Mouse (Mus musculus) liver, postnatal 0 days (tissue): ENCODE measurements around the gene Lyg1. TPM values are rescaled to one million over a fixed set of nuclear protein-coding genes. Genes with fewer than 3 reads are reported as not detected.

Experiments
- ATAC-seq: fragments of 200-750 bp; cut with Nextera tagmentation; 2 replicates; pipeline ENCODE4 v1.8.0; 2017; ENCODE audit warnings: mild to moderate bottlenecking, moderate library complexity
- DNase-seq: peaks from one replicate; pipeline ENCODE4 v3.0.0-alpha.2; 2016
- H3K27ac ChIP-seq: fragments of 300-500 bp; sonication (generic); 2 replicates; pipeline ENCODE4 v1.5.1; 2014; ENCODE audit warnings: antibody characterized with exemption, moderate library complexity, mild to moderate bottlenecking, low read depth
- H3K27me3 ChIP-seq: fragments of 300-500 bp; sonication (generic); 2 replicates; pipeline ENCODE4 v1.6.1; 2014; ENCODE audit warnings: low read length, control low read depth, mixed read lengths; ENCODE audit not compliant: insufficient read depth
- H3K36me3 ChIP-seq: fragments of 300-500 bp; sonication (generic); replicated peaks from 2 replicates; pipeline ENCODE4 v1.6.1; 2014; ENCODE audit warnings: mild to moderate bottlenecking, control low read depth, low read length, moderate library complexity, mixed read lengths; ENCODE audit not compliant: insufficient read depth
- H3K4me1 ChIP-seq: fragments of 300-500 bp; sonication (generic); 2 replicates; pipeline ENCODE4 v1.6.1; 2014; ENCODE audit warnings: antibody characterized with exemption, mild to moderate bottlenecking, control low read depth; ENCODE audit not compliant: insufficient read depth
- H3K4me2 ChIP-seq: fragments of 300-500 bp; sonication (generic); 2 replicates; pipeline ENCODE4 v1.6.1; 2014; ENCODE audit warnings: low read depth, mild to moderate bottlenecking, low read length, moderate library complexity, mixed read lengths
- H3K4me3 ChIP-seq: fragments of 300-500 bp; sonication (generic); 2 replicates; pipeline ENCODE4 v1.5.1; 2014; ENCODE audit warnings: low read depth, low read length
- H3K9ac ChIP-seq: fragments of 300-500 bp; sonication (generic); replicated peaks from 2 replicates; pipeline ENCODE4 v1.6.1; 2014; ENCODE audit warnings: mild to moderate bottlenecking, moderate library complexity
- H3K9me3 ChIP-seq: fragments of 300-500 bp; sonication (generic); 2 replicates; pipeline ENCODE4 v1.6.1; 2016; ENCODE audit warnings: mild to moderate bottlenecking, control low read depth, low read length, mixed read lengths
- CTCF ChIP-seq: sonication (generic); IDR thresholded peaks from 2 replicates; pipeline ENCODE4 v1.5.1; 2016; ENCODE audit warnings: antibody characterized with exemption, low read depth
- EP300 ChIP-seq: IDR thresholded peaks from 2 replicates; pipeline ENCODE4 v1.6.1; 2016; ENCODE audit warnings: antibody characterized with exemption, low read depth, mild to moderate bottlenecking
- WGBS: fragments of 180-500 bp; shearing (Covaris S2); extraction: QIAGEN DNeasy Blood & Tissue Kit; methylation state at CpG from one replicate; pipeline ENCODE4 v1.1.7; 2014; ENCODE audit not compliant: insufficient replicate concordance; 5-methylcytosine and 5-hydroxymethylcytosine counted together
- polyA plus RNA-seq: library from polyadenylated mRNA; unstranded; fragments of >200 nt; fragmentation: Nextera tagmentation; extraction: Ambion mirVana; gene quantifications from 2 replicates; pipeline ENCODE4 v1.2.1, GENCODE M21; 2015

The Lyg1 gene
- polyA plus RNA-seq, 1 experiment from 2014 or later, result not detected

- ATAC-seq, result no peak
- H3K9me3 ChIP-seq, result no peaks in the 10 kb centered on the region
- no peak overlapping the region for H3K4me3 ChIP-seq
- no peaks in the 10 kb centered on the region for H3K36me3 ChIP-seq
- H3K27me3 ChIP-seq, result no peaks in the 10 kb centered on the region
- no peak overlapping the region for H3K27ac ChIP-seq
- H3K9ac ChIP-seq, result no peak overlapping the region
- TF ChIP-seq EP300 (no peak), CTCF (no peak)
- DNase-seq, result no peak
- H3K4me1 ChIP-seq, result no peaks in the 10 kb centered on the region
- 52% methylated on average over 8 of the region's 8 CpGs for WGBS
- no peak overlapping the region for H3K4me2 ChIP-seq
Measured at GRCm38 (mm10) chr1:37922536-37922935, 35.0 kb downstream of the Lyg1 start.

- Histone ChIP-seq H3K27ac (no peak overlapping the region), H3K4me2 (no peak overlapping the region), H3K4me1 (no peaks in the 10 kb centered on the region), H3K9ac (no peak overlapping the region), H3K27me3 (no peaks in the 10 kb centered on the region), H3K9me3 (no peaks in the 10 kb centered on the region), H3K36me3 (no peaks in the 10 kb centered on the region), H3K4me3 (no peak overlapping the region)
- DNase-seq (no peak), ATAC-seq (no peak)
- TF ChIP-seq CTCF (no peak), EP300 (no peak)
- 71% methylated on average over 6 of the region's 6 CpGs for WGBS
Measured at GRCm38 (mm10) chr1:37918096-37918495, 39.5 kb downstream of the Lyg1 start.

GRCm38 (mm10) chr1:37917666-37918065, 39.9 kb downstream of the Lyg1 start:
- no peak overlapping the region for H3K27ac ChIP-seq
- WGBS, result 72% methylated on average over 13 of the region's 13 CpGs
- TF ChIP-seq CTCF (no peak), EP300 (no peak)
- H3K9me3 ChIP-seq, result no peaks in the 10 kb centered on the region
- no peaks in the 10 kb centered on the region for H3K4me1 ChIP-seq
- H3K27me3 ChIP-seq, result no peaks in the 10 kb centered on the region
- no peak overlapping the region for H3K4me2 ChIP-seq
- no peaks in the 10 kb centered on the region for H3K36me3 ChIP-seq
- no peak overlapping the region for H3K4me3 ChIP-seq
- H3K9ac ChIP-seq, result no peak overlapping the region
- ATAC-seq (no peak), DNase-seq (no peak)

GRCm38 (mm10) chr1:37916393-37916792, 41.2 kb downstream of the Lyg1 start, which contains the start of gene Lyg2:
Lyg2 (minus strand) TSS chr1:37916493.
- no peak within 1 kb of the TSS for H3K4me2 ChIP-seq

GRCm38 (mm10) chr1:37912751-37913150, 44.8 kb downstream of the Lyg1 start:
- 86% methylated on average over 2 of the region's 2 CpGs for WGBS
- no peak for ATAC-seq
- Histone ChIP-seq H3K4me2 (no peak overlapping the region), H3K4me3 (no peak overlapping the region), H3K9me3 (no peaks in the 10 kb centered on the region), H3K9ac (no peak overlapping the region), H3K27ac (no peak overlapping the region), H3K36me3 (no peaks in the 10 kb centered on the region), H3K27me3 (no peaks in the 10 kb centered on the region), H3K4me1 (no peaks in the 10 kb centered on the region)
- DNase-seq, result no peak
- no peak for TF ChIP-seq EP300

More at GRCm38 (mm10) chr1:37916393-37916792, 41.2 kb downstream of the Lyg1 start, which contains the start of gene Lyg2:
- Histone ChIP-seq H3K4me3 (no peak within 1 kb of the TSS), H3K36me3 (no peaks in the 10 kb centered on the region), H3K27ac (no peak within 1 kb of the TSS), H3K4me1 (no peaks in the 10 kb centered on the region), H3K27me3 (no peaks in the 10 kb centered on the region), H3K9me3 (no peaks in the 10 kb centered on the region), H3K9ac (no peak within 1 kb of the TSS)
- ATAC-seq (no peak), DNase-seq (no peak)
- TF ChIP-seq CTCF (no peak), EP300 (no peak)
- WGBS, result 68% methylated on average over 5 of the region's 5 CpGs

- ATAC-seq, result 0 out of 2 replicates have a peak, but pooled peaks have one; percentile 21
- H3K36me3 ChIP-seq, result peaks cover 12% of the 10 kb centered on the region
- WGBS, result 26% methylated on average over 6 of the region's 6 CpGs
Measured at GRCm38 (mm10) chr1:37903178-37903577, 54.4 kb downstream of the Lyg1 start.

GRCm38 (mm10) chr1:37900288-37900687, 57.3 kb downstream of the Lyg1 start:
- TF ChIP-seq CTCF (no peak), EP300 (no peak)
- no peaks in the 10 kb centered on the region for H3K9me3 ChIP-seq
- H3K9ac ChIP-seq, result no peak overlapping the region
- no peaks in the 10 kb centered on the region for H3K27me3 ChIP-seq
- no peak overlapping the region for H3K4me2 ChIP-seq
- ATAC-seq (no peak), DNase-seq (no peak)
- H3K27ac ChIP-seq, result no peak overlapping the region
- no peak overlapping the region for H3K4me3 ChIP-seq
- H3K36me3 ChIP-seq, result peaks cover 28% of the 10 kb centered on the region
- WGBS, result 73% methylated on average over 6 of the region's 6 CpGs
- H3K4me1 ChIP-seq, result no peaks in the 10 kb centered on the region

More at GRCm38 (mm10) chr1:37903178-37903577, 54.4 kb downstream of the Lyg1 start:
- H3K27ac ChIP-seq, result no peak overlapping the region
- no peaks in the 10 kb centered on the region for H3K27me3 ChIP-seq
- no peaks in the 10 kb centered on the region for H3K4me1 ChIP-seq
- H3K9me3 ChIP-seq, result no peaks in the 10 kb centered on the region
- H3K4me2 ChIP-seq, result no peak overlapping the region
- TF ChIP-seq EP300 (no peak), CTCF (peak; percentile 52)
- no peak overlapping the region for H3K4me3 ChIP-seq
- peak; percentile 27 for DNase-seq
- no peak overlapping the region for H3K9ac ChIP-seq
